Mouse (Mus musculus) natural killer cell, adult 2 months (primary cell): Measurements from ENCODE around the gene Gpr179.
"Not testable (repeated sequence)": the region's sequence is repeated elsewhere in the genome, so short reads cannot be mapped to it uniquely, and the experiment has no call there.

Source experiments
- DNase-seq, 2 experiments: peaks; one replicate each; pipeline ENCODE4 v3.0.0; 2022; ENCODE audit warnings: low spot score in 2 of 2

Gene Gpr179

GRCm38 (mm10) chr11:97321197-97321596, 30.7 kb downstream of the Gpr179 start:
- no peak for DNase-seq

- DNase-seq = peak; percentile 96 to 98
Measured at GRCm38 (mm10) chr11:97315504-97316503, 36.1 kb downstream of the Gpr179 start, which contains the start of gene Mrpl45. TSS of gene Mrpl45 (plus strand) at chr11:97315716.

DNA sequence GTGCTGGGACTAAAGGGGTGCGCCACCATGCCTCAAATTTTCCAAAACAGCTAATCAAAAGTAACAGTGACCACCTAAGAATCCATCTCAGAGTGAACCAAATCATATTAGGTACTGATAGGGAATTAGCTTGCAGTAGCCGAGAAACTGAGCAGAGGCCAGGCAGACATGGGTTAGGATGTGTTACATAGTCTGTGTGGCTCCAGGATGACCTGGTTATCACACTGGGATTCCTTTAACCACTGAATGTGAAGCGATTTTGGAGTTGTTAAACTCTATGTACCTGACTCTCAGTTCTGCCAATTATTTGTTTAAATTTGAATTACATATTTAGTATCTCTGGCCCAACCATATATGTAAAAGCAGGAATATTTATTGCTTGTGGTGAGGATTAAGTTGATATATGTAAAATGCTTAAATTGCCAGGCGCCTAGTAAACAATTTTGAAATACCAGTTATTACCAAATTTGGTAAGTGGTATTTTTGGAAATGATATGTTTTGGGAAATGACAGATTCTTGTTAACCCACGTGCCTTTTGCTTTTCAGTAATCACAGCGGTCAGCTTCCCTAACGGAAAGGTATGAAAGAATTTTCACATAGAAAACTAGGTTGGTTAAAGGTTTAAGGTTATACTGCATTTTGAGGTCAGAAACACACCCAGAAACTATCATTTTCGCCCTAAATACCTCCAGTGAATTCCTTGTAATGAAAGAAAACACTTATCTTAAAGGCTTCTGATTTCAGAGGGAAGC, 37.0 kb downstream of the Gpr179 start:
- DNase-seq = no peak

GRCm38 (mm10) chr11:97314110-97314509, 37.8 kb downstream of the Gpr179 start:
- peak; percentile 25 to 37 for DNase-seq

DNA sequence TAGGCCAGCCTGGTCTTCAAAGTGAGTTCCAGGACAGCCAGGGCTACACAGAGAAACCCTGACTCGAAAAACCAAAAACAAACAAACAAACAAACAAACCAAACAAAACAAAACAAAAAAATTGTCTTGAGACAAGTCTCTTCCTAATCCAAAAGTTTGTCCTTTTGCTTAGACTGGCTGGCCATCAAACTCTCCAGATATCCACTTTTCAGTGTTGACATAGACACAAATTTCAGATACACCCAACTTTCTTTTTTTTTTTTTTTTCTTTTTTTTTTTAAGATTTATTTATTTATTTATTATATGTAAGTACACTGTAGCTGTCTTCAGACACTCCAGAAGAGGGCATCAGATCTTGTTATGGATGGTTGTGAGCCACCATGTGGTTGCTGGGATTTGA, 39.0 kb downstream of the Gpr179 start:
- not testable (repeated sequence) for DNase-seq

GRCm38 (mm10) chr11:97310895-97311631, 40.8 kb downstream of the Gpr179 start:
- no peak for DNase-seq

DNA sequence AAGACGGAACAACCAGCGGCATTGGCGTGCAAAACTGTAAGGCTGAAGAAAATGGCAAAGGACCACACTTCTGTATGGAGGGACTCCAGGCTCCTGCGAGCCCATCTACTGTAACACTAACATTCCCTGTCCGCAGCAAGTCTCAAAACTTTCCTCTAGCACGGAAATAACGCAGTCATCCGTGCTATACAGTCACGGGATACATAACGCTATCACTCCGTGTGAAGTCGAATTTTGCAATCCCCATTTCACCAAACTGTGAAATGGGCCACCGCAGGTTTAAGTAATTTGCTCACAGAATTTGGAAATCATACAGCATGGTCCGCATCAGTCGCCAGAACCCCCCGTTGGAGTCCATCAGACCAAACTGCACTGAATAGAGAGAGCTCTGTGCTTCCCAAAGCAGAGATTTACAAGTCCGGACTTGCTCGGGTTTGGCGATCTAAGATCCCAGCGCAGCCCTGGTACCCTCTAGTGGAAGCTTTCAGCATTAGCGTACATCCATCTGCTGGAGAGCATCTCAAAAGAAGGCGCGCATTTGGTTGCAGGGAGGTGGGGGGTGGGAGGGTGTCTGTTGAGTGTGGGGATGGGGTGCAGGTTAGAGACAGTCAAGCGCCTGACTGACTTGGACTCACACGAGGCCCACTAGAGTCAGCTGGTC, 41.8 kb downstream of the Gpr179 start:
- DNase-seq = peak; percentile 44 to 55

DNA sequence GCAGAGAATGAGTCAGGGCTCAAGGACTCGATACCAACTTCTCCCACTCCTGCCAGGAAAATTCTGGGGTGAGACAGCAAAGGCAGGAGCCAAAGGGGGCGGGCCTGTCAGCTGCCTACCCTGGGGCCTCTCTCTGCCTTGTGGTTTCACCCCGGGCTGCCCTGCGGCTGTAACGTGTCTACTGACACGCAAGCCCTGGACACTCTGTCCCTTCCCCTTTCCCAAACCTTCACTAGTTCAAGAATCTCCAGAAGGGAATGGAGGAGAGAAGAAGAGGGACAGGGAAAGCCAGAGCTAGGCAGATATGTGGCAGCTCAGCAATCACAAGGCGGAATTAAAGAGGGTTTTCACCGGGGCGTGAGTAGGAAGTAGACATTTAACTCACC, 42.4 kb downstream of the Gpr179 start:
- peak; percentile 23 to 33 for DNase-seq

GRCm38 (mm10) chr11:97308806-97309450, 42.9 kb downstream of the Gpr179 start:
- no peak for DNase-seq

- no peak for DNase-seq
Measured at GRCm38 (mm10) chr11:97307294-97308069, 44.4 kb downstream of the Gpr179 start.

DNA sequence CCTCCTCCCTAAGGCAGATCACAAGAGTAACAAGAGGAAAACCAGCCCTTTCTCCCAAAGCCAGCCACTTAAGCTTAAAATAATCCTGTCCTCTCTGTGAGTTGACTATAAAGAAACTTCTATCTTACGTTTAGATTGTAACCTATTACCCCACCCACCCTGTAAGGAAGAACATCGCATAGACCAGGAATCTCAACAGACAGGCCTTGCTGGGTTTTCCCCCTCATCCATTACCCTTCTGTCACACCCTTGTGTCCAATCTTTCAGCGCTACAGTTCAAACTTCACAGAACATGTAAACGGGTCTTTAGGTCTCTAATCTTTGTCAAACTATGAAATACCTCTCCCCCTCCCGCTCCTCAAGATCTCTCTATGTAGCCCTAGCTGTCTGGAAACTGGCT, 47.2 kb downstream of the Gpr179 start:
- DNase-seq = no peak

DNA sequence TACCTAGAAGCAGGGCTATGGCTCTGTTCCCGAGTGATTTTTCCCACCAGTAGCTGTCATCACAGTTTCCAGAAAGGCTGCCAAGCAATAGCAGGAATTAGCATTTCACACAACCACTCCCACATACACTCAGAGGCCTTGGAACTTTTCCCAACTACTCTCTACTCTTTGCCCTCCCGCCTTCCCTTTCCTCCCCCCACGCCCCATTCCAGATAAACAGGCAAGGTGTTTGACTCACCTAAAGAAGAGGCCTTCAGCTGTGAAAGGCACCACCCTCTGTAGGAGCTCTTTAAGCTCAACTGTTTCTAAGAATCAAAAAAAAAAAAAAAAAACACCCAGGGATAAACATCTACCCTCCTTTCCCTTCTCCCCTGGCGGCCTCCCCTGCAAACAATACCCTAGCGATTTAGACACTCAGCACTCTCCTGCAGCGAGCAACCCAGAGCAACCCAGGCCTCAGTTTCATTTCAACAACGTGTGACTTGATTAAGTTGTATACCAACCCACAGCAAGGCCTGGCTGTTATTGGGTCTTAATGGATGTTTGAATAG, 49.6 kb downstream of the Gpr179 start:
- no peak for DNase-seq

DNA sequence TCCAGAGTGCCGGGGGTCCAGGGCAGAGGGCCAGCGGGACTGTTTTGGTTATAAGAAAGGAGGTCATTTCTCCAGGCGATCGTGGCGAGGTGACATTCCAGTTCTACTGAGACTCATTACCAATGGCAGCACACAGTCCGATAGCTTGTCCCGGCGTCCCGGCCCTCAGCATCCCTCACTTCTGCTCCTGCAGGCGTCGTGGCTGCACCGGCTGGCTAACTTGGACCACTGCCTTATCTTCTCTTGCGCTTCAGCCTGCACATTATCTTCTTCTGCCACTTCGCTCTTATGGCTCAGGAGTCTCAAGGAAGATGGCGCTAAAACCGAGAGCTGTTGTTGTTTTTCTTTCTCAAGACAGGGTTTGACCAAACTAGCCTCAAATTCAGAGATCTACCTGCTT, 50.5 kb downstream of the Gpr179 start:
- DNase-seq = no peak

DNA sequence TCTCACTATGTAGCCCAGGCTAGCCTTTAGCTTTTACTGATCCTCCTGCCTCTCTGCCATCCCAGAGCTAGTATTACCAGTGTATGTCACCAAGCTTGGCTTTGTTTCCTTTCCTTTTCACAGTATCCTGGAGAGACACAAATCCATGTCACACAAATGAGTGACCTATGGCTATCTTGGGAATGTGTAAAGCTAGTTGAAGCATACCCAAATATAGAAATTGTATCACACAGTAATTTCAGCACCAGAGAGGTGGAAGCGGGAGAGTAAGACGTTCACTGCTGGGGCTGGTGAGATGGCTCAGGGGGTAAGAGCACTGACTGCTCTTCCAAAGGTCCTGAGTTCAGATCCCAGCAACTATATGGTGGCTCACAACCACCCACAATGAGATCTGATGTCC, 51.9 kb downstream of the Gpr179 start:
- DNase-seq = no peak

- no peak for DNase-seq
Measured at GRCm38 (mm10) chr11:97296542-97296941, 55.3 kb downstream of the Gpr179 start.

- DNase-seq = no peak
Measured at GRCm38 (mm10) chr11:97292731-97293130, 59.1 kb downstream of the Gpr179 start.

- no peak for DNase-seq
Measured at GRCm38 (mm10) chr11:97289276-97290230, 62.3 kb downstream of the Gpr179 start.

- DNase-seq = no peak
Measured at GRCm38 (mm10) chr11:97287643-97288042, 64.2 kb downstream of the Gpr179 start.

DNA sequence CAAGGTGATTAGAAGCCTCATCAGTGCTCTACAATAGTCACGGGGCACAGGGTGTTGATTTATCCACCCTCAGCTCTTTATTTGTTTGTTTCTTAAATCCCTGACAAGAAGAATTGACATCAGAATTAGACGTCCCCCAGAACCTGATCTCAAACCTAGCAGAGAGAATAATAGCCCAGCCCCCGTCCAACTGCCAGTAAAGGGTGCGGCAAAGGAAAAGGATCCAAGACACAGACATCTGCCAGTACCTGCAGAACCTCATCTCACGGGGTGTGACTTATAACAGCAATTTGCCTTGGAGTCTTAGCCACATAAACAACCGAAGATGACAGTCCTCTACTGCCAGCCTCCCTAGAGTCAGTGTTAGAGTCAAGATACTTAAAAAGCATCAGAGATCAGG, 64.9 kb downstream of the Gpr179 start:
- no peak for DNase-seq
